Mouse (Mus musculus) fibroblast of lung, adult 2 months (primary cell): ENCODE measurements around the gene A4galt.

Experiments used
- DNase-seq: peaks from one replicate; pipeline ENCODE4 v3.0.0-alpha.2; 2011; ENCODE audit warnings: low read depth

A4galt gene

DNA sequence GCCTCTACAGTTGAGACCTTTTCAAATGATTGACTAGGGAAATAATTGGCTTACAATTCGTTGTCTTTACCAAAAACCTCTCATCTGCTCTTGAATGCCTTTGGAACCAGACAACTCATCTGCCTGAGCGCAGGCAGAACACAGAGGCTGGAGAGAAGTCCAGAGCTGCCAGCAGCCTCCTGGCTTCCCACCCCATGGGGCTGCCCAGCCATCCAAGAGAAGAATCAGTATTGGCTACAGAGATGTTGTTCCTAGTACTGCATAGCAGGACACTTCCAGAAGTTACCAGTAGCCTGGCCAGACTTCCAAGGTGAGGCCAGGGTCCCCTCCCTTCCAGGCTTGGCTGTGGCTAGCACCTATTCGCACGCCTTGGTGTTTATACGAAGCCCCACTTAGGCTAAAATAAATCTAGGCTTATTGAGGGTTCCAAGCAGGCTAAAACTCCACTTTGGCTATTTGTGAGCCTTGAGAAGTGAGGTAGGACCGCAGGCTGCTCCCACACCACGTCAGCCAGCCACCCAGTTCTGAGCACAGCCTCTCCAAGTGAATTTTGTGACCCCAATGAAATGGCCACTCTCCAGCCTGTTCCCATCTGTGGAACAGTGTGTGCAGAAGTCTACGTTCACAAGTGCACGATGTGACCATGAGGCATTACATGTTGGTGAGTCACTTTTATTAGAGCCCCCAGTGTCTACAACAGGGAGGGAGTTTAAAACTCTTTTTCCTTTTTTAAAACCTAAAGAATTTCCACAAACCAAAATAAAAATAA is 25.3 kb downstream of the A4galt start:
- DNase-seq, result no peak

DNA sequence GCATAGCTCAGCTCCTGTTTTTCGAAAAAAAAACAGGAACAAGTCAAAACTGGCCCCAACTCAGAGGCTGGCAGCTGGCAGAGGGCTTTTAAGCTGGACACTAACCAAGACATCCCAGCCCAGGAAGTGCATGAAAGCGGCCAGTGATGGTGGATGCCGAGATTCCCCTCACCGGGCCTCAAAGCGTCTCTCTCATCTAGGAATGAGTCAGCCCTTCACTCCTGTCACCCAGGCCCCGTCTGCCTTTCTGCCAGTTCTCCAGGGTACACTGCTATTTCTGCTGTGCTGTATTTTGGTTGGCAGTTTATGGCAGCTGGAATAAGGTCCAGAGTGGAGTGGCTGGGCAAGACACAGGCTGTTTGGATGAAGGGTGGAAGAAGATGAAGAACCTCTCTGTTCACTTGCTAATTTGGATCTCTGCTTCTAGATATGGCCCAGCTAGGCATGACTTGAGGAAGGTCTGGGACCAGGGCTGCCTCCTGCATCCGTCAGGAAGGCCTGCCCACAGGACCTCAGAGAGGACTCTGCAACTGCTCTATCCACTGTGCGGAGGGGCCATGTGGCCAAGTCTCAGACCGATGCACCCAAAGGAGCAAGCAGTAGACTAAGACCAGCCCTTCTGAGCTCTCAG is 27.3 kb downstream of the A4galt start:
- DNase-seq, result peak; percentile 93

GRCm38 (mm10) chr15:83223208-83223962 is 28.2 kb downstream of the A4galt start:
- peak; percentile 93 for DNase-seq

DNA sequence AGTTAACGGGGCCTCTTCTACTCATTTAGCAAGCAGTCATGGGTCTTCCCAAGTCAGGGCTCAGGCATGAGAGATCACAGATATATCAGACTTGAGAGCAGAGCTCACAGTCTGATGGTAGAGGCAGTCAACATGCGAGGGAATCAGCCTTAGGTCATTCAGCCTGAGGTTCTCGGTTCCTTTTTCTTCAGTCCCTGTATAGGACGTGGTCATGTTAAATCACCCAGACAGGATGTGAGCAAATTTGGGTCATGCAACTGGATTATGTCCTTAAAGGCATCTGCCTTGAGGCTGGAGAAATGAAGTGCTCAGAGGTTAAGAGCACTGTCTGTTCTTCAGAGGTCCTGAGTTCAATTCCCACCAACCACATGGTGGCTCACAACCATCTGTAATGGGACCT is 29.9 kb downstream of the A4galt start:
- DNase-seq, result no peak

DNA sequence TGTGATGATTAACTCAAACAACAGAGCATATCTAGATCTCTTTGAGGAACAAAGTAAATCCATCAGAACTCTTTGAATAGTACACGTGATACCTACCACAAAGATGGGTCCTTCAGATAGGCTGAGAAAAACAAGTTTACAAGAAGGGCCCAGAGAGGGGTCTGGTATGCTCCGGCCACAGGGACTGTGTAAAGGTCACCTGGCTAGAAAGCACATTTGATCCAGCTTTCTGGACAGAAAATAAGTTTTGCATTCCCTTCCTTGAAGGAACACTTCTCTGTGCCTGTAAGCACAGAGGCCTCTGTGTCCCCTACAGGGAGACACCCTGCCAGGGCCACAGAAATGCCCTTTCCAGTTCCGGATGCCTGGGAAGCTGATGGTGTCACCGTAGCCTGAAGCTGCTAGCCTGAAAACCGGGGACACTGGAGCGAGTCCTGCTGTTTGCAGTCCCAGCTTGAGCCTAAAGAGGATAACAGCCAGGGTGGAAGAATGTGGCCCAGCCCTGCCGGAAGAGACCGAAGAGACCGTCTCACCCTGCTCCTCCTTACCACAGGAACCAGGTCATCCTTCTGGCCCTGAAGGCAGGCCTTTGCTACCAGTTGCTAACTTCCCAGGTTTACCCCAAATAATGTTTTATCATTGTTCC is 31.1 kb downstream of the A4galt start:
- no peak for DNase-seq

DNA sequence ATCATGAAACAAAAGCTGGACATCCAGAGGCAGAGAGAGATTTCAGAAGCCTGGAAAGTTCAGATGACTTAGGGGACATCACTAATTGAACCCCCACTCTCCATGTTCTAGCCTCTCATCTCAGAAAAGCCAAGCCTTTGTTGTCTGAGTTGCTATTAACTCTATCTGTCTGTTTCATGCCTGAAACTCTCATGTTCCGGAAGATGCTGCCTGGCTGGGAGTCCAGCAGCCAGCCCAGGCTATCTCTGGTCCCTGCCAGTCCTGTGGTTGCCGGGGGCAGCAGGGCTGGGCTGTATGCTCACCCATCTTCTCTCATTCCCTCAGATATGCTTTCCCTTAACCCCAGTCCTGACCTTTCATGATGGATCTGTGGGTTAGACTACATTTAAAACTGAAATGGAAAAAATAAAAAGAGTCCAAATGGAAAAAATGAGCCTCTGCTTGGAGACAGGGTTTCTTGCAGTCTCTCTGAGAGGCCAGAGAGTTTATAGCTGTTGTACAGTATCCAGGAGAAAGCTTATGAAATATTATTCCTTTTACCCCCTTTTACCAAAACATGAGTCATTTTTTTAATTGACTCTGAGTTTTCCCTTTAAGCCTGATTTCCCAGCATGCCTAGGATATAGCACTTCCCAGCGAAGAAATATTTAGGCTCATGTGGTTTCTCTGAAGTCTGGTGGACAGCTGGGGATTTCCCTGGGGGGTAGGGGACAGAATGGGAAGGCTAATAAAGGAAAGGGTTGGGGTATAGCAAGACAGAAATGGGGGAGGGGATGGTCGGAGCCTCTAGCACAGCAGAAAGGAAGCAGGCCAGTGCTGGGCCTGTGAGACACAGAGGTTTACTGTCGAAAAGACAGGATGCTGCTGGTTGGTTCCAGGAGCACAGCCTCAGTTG is 36.0 kb downstream of the A4galt start:
- DNase-seq, result peak; percentile 90

GRCm38 (mm10) chr15:83210229-83210628 is 41.3 kb downstream of the A4galt start:
- peak; percentile 55 for DNase-seq

DNA sequence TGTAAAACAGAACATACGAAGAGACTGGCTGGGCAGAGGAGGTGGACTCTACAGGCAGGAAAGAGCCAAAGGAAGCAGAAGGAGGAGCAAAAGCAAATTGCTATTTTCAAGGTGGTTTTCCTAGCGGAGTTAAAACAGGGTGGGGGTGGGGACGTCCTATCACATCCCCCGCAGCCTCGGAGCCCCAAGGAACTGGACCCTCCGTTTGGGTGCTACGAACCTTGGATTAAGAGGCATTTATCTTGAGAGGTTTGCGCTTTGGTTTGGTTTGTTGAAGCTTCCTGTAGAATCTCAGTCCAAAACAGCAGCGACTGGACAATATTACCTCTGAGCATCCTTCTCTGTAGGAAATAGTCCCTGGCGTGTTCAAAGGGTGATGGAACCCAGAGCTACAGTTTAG is 41.9 kb downstream of the A4galt start:
- no peak for DNase-seq

- no peak for DNase-seq
These were observed 42.4 kb downstream of the A4galt start for GRCm38 (mm10) chr15:83209092-83209695.

DNA sequence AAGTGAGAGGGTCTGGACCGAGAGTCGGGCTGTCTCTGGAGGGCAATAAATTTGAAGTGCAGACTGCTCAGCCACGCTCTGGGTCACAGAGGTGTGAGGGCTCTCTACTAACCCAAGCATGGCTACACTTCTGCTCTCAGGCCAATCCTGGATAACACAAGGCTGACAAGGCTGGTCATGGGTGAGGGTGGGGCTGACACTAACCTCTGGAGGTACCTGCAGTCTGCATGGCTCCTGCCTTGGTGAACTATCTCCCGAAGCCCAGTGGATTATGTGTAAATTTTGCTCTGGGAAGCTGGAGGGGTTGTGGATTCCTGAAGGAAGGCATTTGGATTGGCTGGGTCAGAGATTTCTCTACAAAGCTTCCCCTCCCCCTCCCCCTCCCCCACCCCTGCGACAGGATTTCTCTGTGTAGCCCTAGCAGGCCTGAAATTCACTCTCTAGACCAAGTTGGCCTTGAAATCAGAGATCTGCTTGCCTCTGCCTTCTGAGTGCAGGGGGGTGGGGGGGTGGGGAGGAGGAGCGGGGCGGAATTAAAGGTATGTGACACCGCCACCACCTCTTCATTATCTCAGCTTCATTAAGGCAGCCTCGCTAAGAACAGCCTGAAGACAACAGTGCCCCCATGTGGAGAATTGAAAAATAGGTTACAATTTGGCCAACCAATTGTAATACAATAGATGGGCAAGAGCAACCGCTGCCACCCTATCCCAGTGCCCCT is 46.7 kb downstream of the A4galt start:
- DNase-seq, result no peak

DNA sequence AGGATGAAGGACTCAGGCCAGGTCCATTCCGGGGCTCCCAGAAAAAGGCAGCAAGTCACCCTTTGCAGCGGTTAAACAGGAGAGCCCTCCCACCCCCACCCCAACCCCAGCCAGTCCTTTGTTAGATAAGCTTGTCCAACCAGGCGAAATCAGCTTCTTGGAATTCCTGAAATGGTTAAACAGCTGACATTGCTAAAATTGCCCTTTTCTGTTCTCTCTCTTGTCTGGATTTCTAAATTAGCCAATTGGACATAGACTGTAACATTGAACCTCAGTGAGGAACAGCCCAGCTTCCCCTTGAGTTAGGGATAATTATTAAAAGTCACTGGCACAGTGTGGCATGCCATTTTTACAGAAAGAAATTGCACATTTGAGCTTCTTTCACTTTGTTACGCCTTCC is 49.2 kb downstream of the A4galt start:
- DNase-seq, result no peak

DNA sequence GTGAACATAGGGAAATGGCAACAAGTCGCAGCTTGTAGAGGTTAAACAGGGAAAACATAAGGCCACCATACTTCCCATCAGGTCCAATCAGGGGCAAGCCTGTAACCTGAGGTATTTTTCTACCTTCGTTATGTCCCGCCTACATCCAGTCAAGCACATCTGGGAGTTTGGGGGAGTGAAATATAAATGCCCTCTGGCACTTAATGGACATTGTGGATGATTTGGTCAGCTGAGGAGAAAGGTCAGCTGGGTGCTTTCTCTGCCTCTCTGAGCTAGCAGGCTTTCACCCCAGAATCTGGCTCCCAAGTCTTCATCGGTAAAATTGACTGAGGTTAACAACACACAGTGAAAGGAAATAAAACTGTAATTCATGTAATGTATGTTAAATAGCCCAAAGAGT is 58.2 kb downstream of the A4galt start:
- no peak for DNase-seq

- peak; percentile 61 for DNase-seq
These were observed 69.2 kb downstream of the A4galt start for GRCm38 (mm10) chr15:83182351-83182750.

GRCm38 (mm10) chr15:83181800-83182330 is 69.7 kb downstream of the A4galt start:
- DNase-seq, result peak; percentile 43

- no peak for DNase-seq
These were observed 71.6 kb downstream of the A4galt start for GRCm38 (mm10) chr15:83180004-83180403.
